In genomic region chr2:95136636-95137035, GRCm38 (mm10) we compare ENCODE assay signal across 16 mouse cellular contexts.
DNase-seq lines count a peak whose midpoint lies in the region; ATAC-seq lines count a peak whose summit lies in the region.
"Had no signal": no experiment of that assay in that cellular context is flagged by ENCODE, and none has a peak within 500 bp of the region (broad histone marks: within the 10 kb centered on the region; RNA-seq: fewer than 3 reads in every experiment).

No protein-coding gene starts in this region.

- WGBS in neural tube, embryonic 14.5 days: 67% methylated on average over 6 of the region's 6 CpGs
- WGBS in neural tube, embryonic 15.5 days: 65% methylated on average over 6 of the region's 6 CpGs
- 41% methylated on average over 6 of the region's 6 CpGs for WGBS in limb, embryonic 12.5 days

- H3K4me2 ChIP-seq in neural tube, embryonic 14.5 days (ENCODE audit: low read depth, low read length): no peak overlapping the region
- H3K4me2 ChIP-seq in neural tube, embryonic 15.5 days: no peak overlapping the region
- H3K4me2 ChIP-seq in limb, embryonic 12.5 days: no peak overlapping the region
- H3K4me2 ChIP-seq: embryonic facial prominence, embryonic 13.5 days; hindbrain, embryonic 12.5 days; liver, embryonic 12.5 days had no signal

- H3K9ac ChIP-seq in neural tube, embryonic 14.5 days (replicated peaks; ENCODE audit: low read depth, low read length): no peak overlapping the region
- no peak overlapping the region for H3K9ac ChIP-seq in neural tube, embryonic 15.5 days (replicated peaks)
- no peak overlapping the region for H3K9ac ChIP-seq in limb, embryonic 12.5 days (replicated peaks)
- H3K9ac ChIP-seq: embryonic facial prominence, embryonic 13.5 days; hindbrain, embryonic 12.5 days; liver, embryonic 12.5 days had no signal

- ATAC-seq in neural tube, embryonic 14.5 days (ENCODE audit: low read depth): peak; percentile 71; the same call in 1 of the 2 replicates
- no peak for ATAC-seq in neural tube, embryonic 15.5 days (ENCODE audit: low FRiP score)
- peak; percentile 63; the same call in 1 of the 2 replicates for ATAC-seq in limb, embryonic 12.5 days (ENCODE audit: insufficient number of reproducible peaks, insufficient read depth, low FRiP score, low TSS enrichment, low read depth)
- ATAC-seq: CD4-positive, CD25-positive, alpha-beta regulatory T cell, adult 4 months; intestine, embryonic 16.5 days; liver, embryonic 12.5 days; lung, postnatal 0 days had no signal

- DNase-seq in layer of hippocampus, adult 18-20 months (ENCODE audit: low spot score in 2 of 2): peak; percentile 63 to 89
- no peak for DNase-seq in spleen, adult 12 weeks (ENCODE audit: low spot score)
- DNase-seq in yolk sac, embryonic 10.5 days (ENCODE audit: low spot score): no peak
- no peak for DNase-seq in spleen, postnatal 10 days (ENCODE audit: low spot score in 2 of 2)
- DNase-seq: adrenal gland, postnatal 14 days; heart, adult 11 months; kidney, postnatal 4 days had no signal

- H3K4me3 ChIP-seq in neural tube, embryonic 14.5 days (ENCODE audit: low read depth, low read length): no peak overlapping the region
- H3K4me3 ChIP-seq in neural tube, embryonic 15.5 days (replicated peaks): no peak overlapping the region
- no peak overlapping the region for H3K4me3 ChIP-seq in limb, embryonic 12.5 days (replicated peaks)
- H3K4me3 ChIP-seq: embryonic facial prominence, embryonic 13.5 days; hindbrain, embryonic 12.5 days; liver, embryonic 12.5 days had no signal

- H3K9me3 ChIP-seq in neural tube, embryonic 14.5 days (ENCODE audit: control insufficient read depth, low read length): no peaks in the 10 kb centered on the region
- H3K9me3 ChIP-seq in neural tube, embryonic 15.5 days (replicated peaks): no peaks in the 10 kb centered on the region
- H3K9me3 ChIP-seq in limb, embryonic 12.5 days: no peaks in the 10 kb centered on the region
- H3K9me3 ChIP-seq: embryonic facial prominence, embryonic 13.5 days; hindbrain, embryonic 12.5 days; liver, embryonic 12.5 days had no signal

- H3K4me1 ChIP-seq in neural tube, embryonic 14.5 days (ENCODE audit: control insufficient read depth, insufficient read depth, low read length): no peaks in the 10 kb centered on the region
- no peaks in the 10 kb centered on the region for H3K4me1 ChIP-seq in neural tube, embryonic 15.5 days
- 0 out of 2 replicates have a peak, but pooled peaks cover 3% of the 10 kb centered on the region for H3K4me1 ChIP-seq in limb, embryonic 12.5 days (replicated peaks)
- H3K4me1 ChIP-seq: embryonic facial prominence, embryonic 13.5 days; hindbrain, embryonic 12.5 days; liver, embryonic 12.5 days had no signal

- H3K27me3 ChIP-seq in neural tube, embryonic 14.5 days (ENCODE audit: control insufficient read depth, insufficient read depth, low read length): no peaks in the 10 kb centered on the region
- H3K27me3 ChIP-seq in neural tube, embryonic 15.5 days (replicated peaks): no peaks in the 10 kb centered on the region
- H3K27me3 ChIP-seq in limb, embryonic 12.5 days: no peaks in the 10 kb centered on the region
- H3K27me3 ChIP-seq: embryonic facial prominence, embryonic 13.5 days; hindbrain, embryonic 12.5 days; liver, embryonic 12.5 days had no signal

- H3K36me3 ChIP-seq in neural tube, embryonic 14.5 days (ENCODE audit: control insufficient read depth, insufficient read depth, low read length): no peaks in the 10 kb centered on the region
- H3K36me3 ChIP-seq in neural tube, embryonic 15.5 days: no peaks in the 10 kb centered on the region
- H3K36me3 ChIP-seq in limb, embryonic 12.5 days: no peaks in the 10 kb centered on the region
- H3K36me3 ChIP-seq: embryonic facial prominence, embryonic 13.5 days; hindbrain, embryonic 12.5 days; liver, embryonic 12.5 days had no signal

- no peak overlapping the region for H3K27ac ChIP-seq in neural tube, embryonic 14.5 days (ENCODE audit: low read depth, low read length)
- no peak overlapping the region for H3K27ac ChIP-seq in neural tube, embryonic 15.5 days (replicated peaks)
- H3K27ac ChIP-seq in limb, embryonic 12.5 days: no peak overlapping the region
- H3K27ac ChIP-seq: embryonic facial prominence, embryonic 13.5 days; hindbrain, embryonic 12.5 days; liver, embryonic 12.5 days had no signal

Comparison
In these comparisons a context has a peak if more than half of its experiments do, and no peak if none do; other contexts are left out.
1. DNase-seq: peak in layer of hippocampus, adult 18-20 months (2 of 2); none in spleen, adult 12 weeks (single experiment), yolk sac, embryonic 10.5 days (single experiment) and spleen, postnatal 10 days (0 of 2).